Mouse (Mus musculus): ENCODE results near the gene Psme1.

Gene Psme1

GRCm38 (mm10) chr14:55598521-55599390 is 20.8 kb downstream of the Psme1 start:
- ATAC-seq (ENCODE audit: low TSS enrichment): no peak

GRCm38 (mm10) chr14:55603271-55603632 is 25.3 kb downstream of the Psme1 start, which contains the start of gene Irf9:
Irf9 (plus strand) TSS chr14:55603571.
- ATAC-seq (ENCODE audit: low TSS enrichment): no peak

- ATAC-seq (ENCODE audit: low TSS enrichment): peak; percentile 96
Observed at GRCm38 (mm10) chr14:55603633-55604576, 26.0 kb downstream of the Psme1 start.

- ATAC-seq (ENCODE audit: low TSS enrichment): no peak
Observed at GRCm38 (mm10) chr14:55604823-55605222, 26.9 kb downstream of the Psme1 start.

GRCm38 (mm10) chr14:55605743-55606459 is 28.0 kb downstream of the Psme1 start:
- no peak for ATAC-seq (ENCODE audit: low TSS enrichment)

- ATAC-seq (ENCODE audit: low TSS enrichment): no peak
Observed at GRCm38 (mm10) chr14:55608339-55608738, 30.4 kb downstream of the Psme1 start.

GRCm38 (mm10) chr14:55613346-55613745 is 35.4 kb downstream of the Psme1 start:
- ATAC-seq (ENCODE audit: low TSS enrichment): no peak

GRCm38 (mm10) chr14:55614565-55615178 is 36.7 kb downstream of the Psme1 start:
- no peak for ATAC-seq (ENCODE audit: low TSS enrichment)

- ATAC-seq (ENCODE audit: low TSS enrichment): no peak
Observed at GRCm38 (mm10) chr14:55615876-55616275, 38.0 kb downstream of the Psme1 start.

GRCm38 (mm10) chr14:55616844-55617243 is 38.9 kb downstream of the Psme1 start:
- no peak for ATAC-seq (ENCODE audit: low TSS enrichment)

- peak; percentile 72; the same call in 1 of the 2 replicates for ATAC-seq (ENCODE audit: low TSS enrichment)
Observed at GRCm38 (mm10) chr14:55617822-55618221, 39.9 kb downstream of the Psme1 start, which contains the start of gene Rec8. Rec8 (plus strand) TSS chr14:55618037.

GRCm38 (mm10) chr14:55618486-55619195 is 40.7 kb downstream of the Psme1 start:
- ATAC-seq (ENCODE audit: low TSS enrichment): no peak

GRCm38 (mm10) chr14:55628077-55628827 is 50.3 kb downstream of the Psme1 start:
- ATAC-seq (ENCODE audit: low TSS enrichment): no peak

GRCm38 (mm10) chr14:55629312-55629711 is 51.4 kb downstream of the Psme1 start:
- ATAC-seq (ENCODE audit: low TSS enrichment): no peak
